Mouse (Mus musculus) telencephalon, adult 2 months (tissue): ENCODE measurements around the gene Zfp787.
"Not testable (repeated sequence)": the region's sequence is repeated elsewhere in the genome, so short reads cannot be mapped to it uniquely, and the experiment has no call there.

Experiments used
- DNase-seq: peaks from one replicate; pipeline ENCODE4 v3.0.0-alpha.2; 2011; ENCODE audit warnings: low read depth, low spot score

The Zfp787 gene

DNA sequence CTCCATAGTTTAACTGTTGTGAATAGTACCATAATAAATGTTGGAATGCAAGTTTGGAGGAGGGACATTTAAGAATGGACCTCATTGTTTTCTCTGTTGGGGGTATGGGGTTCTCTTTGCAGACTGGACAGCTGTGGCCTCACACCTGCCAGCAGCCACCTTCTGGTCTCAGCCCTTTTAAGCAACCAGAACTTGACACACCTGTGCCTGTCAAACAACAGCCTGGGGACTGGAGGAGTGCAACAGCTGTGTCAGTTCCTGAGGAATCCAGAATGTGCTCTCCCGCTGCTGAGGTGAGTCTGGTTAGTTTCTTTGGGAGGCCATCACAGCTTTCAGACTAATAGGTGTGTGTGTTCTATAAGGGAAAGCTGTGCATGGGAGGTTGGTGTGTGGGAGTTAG, 34.7 kb downstream of the Zfp787 start:
- not testable (repeated sequence) for DNase-seq

DNA sequence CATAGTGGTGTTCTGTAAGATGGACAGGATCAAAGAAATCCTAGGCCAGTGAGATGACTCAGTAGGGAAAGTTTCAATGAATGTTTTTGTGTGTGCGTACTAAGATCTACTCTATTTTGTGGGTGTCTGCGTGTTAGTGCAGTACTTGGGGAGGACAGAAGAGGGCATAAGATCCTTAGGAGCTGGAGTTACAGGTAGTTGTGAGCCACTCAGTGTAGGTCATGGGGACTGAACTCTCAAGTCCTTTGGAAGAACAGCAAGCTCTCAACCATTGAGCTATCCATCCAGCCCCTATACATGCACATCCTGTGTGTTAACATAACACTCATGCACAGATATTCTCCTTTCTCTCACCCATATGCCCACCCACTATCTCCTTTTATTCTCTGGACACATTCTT, 35.7 kb downstream of the Zfp787 start:
- DNase-seq, result not testable (repeated sequence)

DNA sequence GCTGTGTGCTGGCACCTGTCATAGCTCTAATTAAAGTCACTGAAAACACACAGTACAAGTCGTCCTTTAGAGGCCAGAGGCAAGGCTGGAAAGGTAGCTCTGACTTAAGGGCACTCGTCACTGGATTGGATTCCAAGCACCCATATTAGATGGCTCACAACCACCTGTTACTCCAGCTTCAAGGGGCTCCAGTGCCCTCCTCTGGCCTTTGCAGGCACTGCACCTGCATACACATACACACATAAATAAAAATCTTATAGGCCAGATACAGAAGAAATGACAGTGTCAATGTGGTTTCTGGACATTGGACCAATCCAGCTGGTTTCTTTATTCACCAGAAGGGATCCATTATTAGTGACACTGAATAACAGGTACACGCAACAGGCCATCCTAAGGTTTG, 36.3 kb downstream of the Zfp787 start:
- no peak for DNase-seq
